Mouse (Mus musculus) kidney, adult 8-10 months (tissue): ENCODE measurements around the gene Gm436.

ENCODE experiments used
- DNase-seq, 2 experiments: peaks; one replicate each; pipeline ENCODE4 v3.0.0; 2022

Gm436 gene

DNA sequence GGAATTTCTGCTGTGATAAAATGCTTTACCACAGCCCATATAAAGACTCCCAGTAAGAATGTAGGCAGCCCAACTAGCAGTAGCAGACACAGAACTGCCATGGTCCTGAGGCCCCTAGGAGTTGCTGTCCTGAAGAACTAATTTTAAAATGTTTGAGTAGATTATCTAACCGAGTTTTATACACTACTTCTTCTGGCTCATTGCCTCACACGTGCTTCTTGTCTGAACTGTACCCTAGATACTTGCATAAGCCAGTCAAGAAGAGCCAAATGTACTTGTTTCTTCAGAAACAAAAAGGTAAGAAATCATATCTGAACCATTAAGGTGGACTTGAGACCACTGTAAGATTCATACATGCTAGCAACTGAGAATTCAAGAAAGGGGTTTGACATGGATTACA, at the start of gene Gm436:
TSS of gene Gm436 (minus strand) at position 101 of the 400 bp plus-strand sequence.
- no peak for DNase-seq

DNA sequence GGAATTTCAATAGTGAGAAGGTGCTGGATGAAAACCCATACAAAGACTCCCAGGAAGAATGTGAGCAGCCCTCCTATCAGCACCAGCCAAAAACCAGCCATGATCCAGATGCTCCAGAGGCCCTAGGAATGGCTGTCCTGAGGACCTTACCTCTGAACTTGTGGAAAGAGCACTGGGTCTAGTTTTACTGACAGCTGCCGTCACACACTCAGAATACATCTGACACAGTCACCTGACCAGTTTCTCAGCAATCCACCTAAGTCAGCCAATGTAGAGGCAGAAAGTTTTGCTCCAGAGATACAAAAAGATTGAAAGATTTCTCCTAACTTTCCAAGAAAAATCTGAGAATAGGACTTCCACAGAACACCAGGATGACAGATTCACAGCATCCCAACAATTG, 35.1 kb upstream of the Gm436 start, which contains the start of gene Gm13178:
TSS of gene Gm13178 (minus strand) at position 101 of the 400 bp plus-strand sequence.
- no peak for DNase-seq

DNA sequence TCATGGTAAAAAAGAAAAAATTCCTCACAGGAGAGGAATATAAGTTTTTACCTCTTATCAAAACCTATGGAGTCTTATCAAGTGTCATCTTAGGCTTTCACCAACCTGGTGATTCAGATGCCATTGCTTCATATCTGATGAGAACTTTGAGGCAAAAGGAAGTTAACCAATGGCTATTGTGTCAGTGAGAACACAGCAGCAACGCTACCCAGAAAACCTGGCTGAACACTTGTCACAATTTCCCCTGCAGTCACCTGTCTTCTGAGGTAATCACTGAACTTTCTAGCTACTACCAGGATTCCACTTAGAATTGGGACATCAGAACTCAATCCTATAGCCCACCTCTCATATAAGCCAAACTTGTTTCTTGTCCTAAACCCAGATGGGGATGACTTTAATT, 33.5 kb upstream of the Gm436 start:
- no peak for DNase-seq

DNA sequence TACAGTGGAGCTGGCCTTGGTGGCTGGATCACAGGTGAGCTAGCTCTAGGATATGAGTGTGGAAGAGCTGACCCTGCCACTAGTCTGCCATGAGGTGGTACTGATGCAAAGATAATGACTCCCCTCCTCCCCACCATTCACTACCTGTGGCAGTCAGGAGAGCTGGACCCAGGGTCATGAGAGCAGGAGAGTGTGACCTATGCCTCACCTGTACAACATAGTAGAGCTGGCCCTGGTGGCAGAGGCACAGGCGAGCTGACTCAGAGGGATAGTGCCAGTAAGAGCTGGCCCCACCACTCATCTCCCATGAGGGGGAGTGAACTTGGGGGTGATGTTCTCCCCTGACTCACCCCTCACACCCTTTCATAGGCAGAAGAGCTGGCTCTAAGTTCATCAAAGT, 32.1 kb upstream of the Gm436 start:
- no peak for DNase-seq

DNA sequence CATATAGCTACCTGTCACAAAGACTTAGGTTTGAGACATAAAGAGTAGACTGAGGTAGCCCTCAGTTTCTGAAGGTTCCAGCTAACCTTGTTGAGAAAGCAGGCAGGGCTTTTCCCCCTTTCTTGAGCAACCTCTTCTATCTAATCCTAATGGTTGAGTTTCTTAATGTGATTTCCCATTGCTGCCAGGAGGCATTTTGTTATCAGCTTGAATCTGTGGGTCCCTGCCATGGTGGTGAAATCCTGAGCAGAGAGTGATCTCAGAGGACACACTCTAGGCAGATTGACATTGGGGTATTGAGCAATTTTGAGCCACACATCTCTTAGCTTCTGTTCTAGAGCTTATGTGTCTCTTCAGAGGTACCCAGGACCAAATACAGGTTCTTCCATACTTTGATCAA, 47.9 kb downstream of the Gm436 start:
- DNase-seq, result no peak
